Mouse (Mus musculus): ENCODE data around the gene Swap70. TPM values are rescaled to one million over a fixed set of nuclear protein-coding genes. Genes with fewer than 3 reads are reported as not detected.

Gene Swap70
- total and polyA plus RNA-seq, 3 experiments: 18.3 to 23.3 TPM; not detected in 1

GRCm38 (mm10) chr7:110282797-110283196 is 61.3 kb downstream of the Swap70 start:
- no peaks in the 10 kb centered on the region for H3K9me3 ChIP-seq (replicated peaks; ENCODE audit: insufficient read depth, low read length)
- H3K36me3 ChIP-seq (ENCODE audit: control insufficient read depth in 1 of 2, insufficient read depth in 2 of 2, low read length in 2 of 2): peaks cover 0 to 2% of the 10 kb centered on the region in 2 experiments; a peak in 1 of 4 replicates
- TF ChIP-seq POLR2A (IDR thresholded peaks at IDR 0.05; ENCODE audit: control insufficient read depth in 1 of 2, insufficient read depth in 1 of 2, low read depth in 1 of 2, low read length in 2 of 2, poor library complexity in 1 of 2) (no peak), CHD1 (IDR thresholded peaks at IDR 0.05; ENCODE audit: low read depth, low read length) (no peak), USF2 (IDR thresholded peaks at IDR 0.05; ENCODE audit: borderline replicate concordance in 1 of 2, insufficient read depth in 1 of 2, low read depth in 1 of 2, low read length in 2 of 2) (no peak), TBP (IDR thresholded peaks at IDR 0.05; ENCODE audit: low read depth, low read length) (no peak), E2F4 (IDR thresholded peaks at IDR 0.05; ENCODE audit: borderline replicate concordance, low read depth, low read length) (no peak), NELFE (IDR thresholded peaks at IDR 0.05; ENCODE audit: low read depth, low read length) (no peak)
- no peaks in the 10 kb centered on the region for H3K27me3 ChIP-seq (ENCODE audit: control insufficient read depth in 1 of 2, insufficient read depth in 2 of 2, low read length in 2 of 2)
- H3K27ac ChIP-seq (ENCODE audit: control insufficient read depth, low read depth, low read length): no peak overlapping the region
- no peak for DNase-seq (ENCODE audit: low read depth, low spot score)
- peaks cover 0 to 5% of the 10 kb centered on the region in 2 experiments; a peak in 1 of 4 replicates for H3K4me1 ChIP-seq (ENCODE audit: control insufficient read depth in 1 of 2, insufficient read depth in 2 of 2, low read length in 2 of 2)
- no peak overlapping the region for H3K9ac ChIP-seq (ENCODE audit: control insufficient read depth, low read depth, low read length, poor library complexity, severe bottlenecking)
- H3K4me3 ChIP-seq (ENCODE audit: control insufficient read depth in 1 of 2, insufficient read depth in 1 of 2, low read depth in 2 of 2, low read length in 2 of 2): no peak overlapping the region
- H3K79me2 ChIP-seq (ENCODE audit: control insufficient read depth, insufficient read depth, low read length, poor library complexity): no peaks in the 10 kb centered on the region

DNA sequence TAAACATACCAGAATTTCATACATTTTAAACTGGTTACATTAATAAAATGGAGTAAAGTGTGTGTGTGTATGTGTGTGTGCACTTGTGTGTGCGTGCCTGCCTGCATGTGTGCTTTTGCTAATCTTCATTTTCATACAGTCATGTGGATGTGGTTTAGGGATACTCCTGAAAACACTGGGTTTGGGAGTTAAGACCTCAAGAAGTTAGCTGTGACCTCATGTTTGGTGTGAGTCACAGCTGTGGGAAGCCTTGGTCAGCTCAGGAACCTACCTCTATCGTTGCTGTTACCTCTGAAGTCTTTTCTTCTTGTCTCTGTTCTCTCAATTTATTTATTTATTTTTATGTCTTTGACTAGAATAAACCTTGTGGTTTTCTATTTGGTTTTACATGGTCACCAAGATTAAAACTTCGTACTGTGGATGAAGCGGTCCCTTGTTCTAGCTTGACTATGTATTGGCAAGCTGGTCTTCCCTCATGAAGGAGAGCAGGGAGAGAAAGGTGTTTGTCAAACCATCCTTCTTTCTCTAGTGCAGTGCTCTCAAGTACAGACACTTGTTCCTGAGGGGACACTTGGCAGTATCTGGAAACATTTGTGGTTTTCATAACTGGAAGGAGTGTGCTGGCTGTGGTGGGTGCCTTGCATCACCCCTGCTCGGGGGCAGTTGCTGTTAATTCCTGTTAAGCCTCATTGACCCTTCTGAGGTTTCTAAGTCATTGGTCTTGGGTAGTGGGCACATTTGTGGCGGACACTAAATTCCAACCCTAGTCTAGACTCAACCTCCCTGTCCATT is 62.2 kb downstream of the Swap70 start:
- Histone ChIP-seq H3K9ac (ENCODE audit: control insufficient read depth, low read depth, low read length, poor library complexity, severe bottlenecking) (no peak overlapping the region), H3K27ac (ENCODE audit: control insufficient read depth, low read depth, low read length) (no peak overlapping the region), H3K27me3 (ENCODE audit: control insufficient read depth in 1 of 2, insufficient read depth in 2 of 2, low read length in 2 of 2) (no peaks in the 10 kb centered on the region), H3K4me3 (ENCODE audit: control insufficient read depth in 1 of 2, insufficient read depth in 1 of 2, low read depth in 2 of 2, low read length in 2 of 2) (no peak overlapping the region), H3K4me1 (ENCODE audit: control insufficient read depth in 1 of 2, insufficient read depth in 2 of 2, low read length in 2 of 2) (peaks cover 0 to 5% of the 10 kb centered on the region in 2 experiments; a peak in 1 of 4 replicates), H3K9me3 (replicated peaks; ENCODE audit: insufficient read depth, low read length) (no peaks in the 10 kb centered on the region), H3K36me3 (ENCODE audit: control insufficient read depth in 1 of 2, insufficient read depth in 2 of 2, low read length in 2 of 2) (peaks cover 0 to 2% of the 10 kb centered on the region in 2 experiments; a peak in 1 of 4 replicates), H3K79me2 (ENCODE audit: control insufficient read depth, insufficient read depth, low read length, poor library complexity) (no peaks in the 10 kb centered on the region)
- DNase-seq (ENCODE audit: low read depth, low spot score): no peak
- no peak for TF ChIP-seq MEF2A (IDR thresholded peaks at IDR 0.05; ENCODE audit: extremely low read depth, insufficient replicate concordance, low read depth, low read length, poor library complexity, severe bottlenecking)

- no peaks in the 10 kb centered on the region for H3K9me3 ChIP-seq (replicated peaks; ENCODE audit: insufficient read depth, low read length)
- no peaks in the 10 kb centered on the region for H3K27me3 ChIP-seq (ENCODE audit: control insufficient read depth in 1 of 2, insufficient read depth in 2 of 2, low read length in 2 of 2)
- H3K9ac ChIP-seq (ENCODE audit: control insufficient read depth, low read depth, low read length, poor library complexity, severe bottlenecking): no peak overlapping the region
- no peaks in the 10 kb centered on the region for H3K79me2 ChIP-seq (ENCODE audit: control insufficient read depth, insufficient read depth, low read length, poor library complexity)
- TF ChIP-seq USF2 (IDR thresholded peaks at IDR 0.05; ENCODE audit: borderline replicate concordance in 1 of 2, insufficient read depth in 1 of 2, low read depth in 1 of 2, low read length in 2 of 2) (no peak), MAFK (IDR thresholded peaks at IDR 0.05; ENCODE audit: borderline replicate concordance, low read depth, low read length) (no peak), TBP (IDR thresholded peaks at IDR 0.05; ENCODE audit: low read depth, low read length) (no peak), ZC3H11A (IDR thresholded peaks at IDR 0.05; ENCODE audit: low read depth, low read length) (no peak), BHLHE40 (IDR thresholded peaks at IDR 0.05; ENCODE audit: borderline replicate concordance, low read depth, low read length) (no peak), UBTF (IDR thresholded peaks at IDR 0.05; ENCODE audit: borderline replicate concordance, insufficient read depth, low read depth, low read length) (no peak), NRF1 (IDR thresholded peaks at IDR 0.05; ENCODE audit: insufficient read depth, low read depth, low read length, poor library complexity, severe bottlenecking) (no peak), RCOR1 (IDR thresholded peaks at IDR 0.05; ENCODE audit: low read depth, low read length) (no peak), MYC (IDR thresholded peaks at IDR 0.05; ENCODE audit: low read depth, low read length) (no peak), CHD1 (IDR thresholded peaks at IDR 0.05; ENCODE audit: low read depth, low read length) (no peak), ZNF384 (IDR thresholded peaks at IDR 0.05; ENCODE audit: low read depth, low read length) (no peak), KAT2A (conservative IDR thresholded peaks at IDR 0.05; ENCODE audit: low read depth, low read length) (no peak), E2F4 (IDR thresholded peaks at IDR 0.05; ENCODE audit: borderline replicate concordance, low read depth, low read length) (no peak), MXI1 (IDR thresholded peaks at IDR 0.05; ENCODE audit: low read depth, low read length) (no peak), NELFE (IDR thresholded peaks at IDR 0.05; ENCODE audit: low read depth, low read length) (no peak), MEF2A (IDR thresholded peaks at IDR 0.05; ENCODE audit: extremely low read depth, insufficient replicate concordance, low read depth, low read length, poor library complexity, severe bottlenecking) (no peak), JUND (IDR thresholded peaks at IDR 0.05; ENCODE audit: low read depth, low read length) (no peak), TAL1 (IDR thresholded peaks at IDR 0.05; ENCODE audit: low read length) (no peak)
- DNase-seq (ENCODE audit: low read depth, low spot score): no peak
- no peak overlapping the region for H3K27ac ChIP-seq (ENCODE audit: control insufficient read depth, low read depth, low read length)
- peaks cover 0 to 5% of the 10 kb centered on the region in 2 experiments; a peak in 1 of 4 replicates for H3K4me1 ChIP-seq (ENCODE audit: control insufficient read depth in 1 of 2, insufficient read depth in 2 of 2, low read length in 2 of 2)
- H3K4me3 ChIP-seq (ENCODE audit: control insufficient read depth in 1 of 2, insufficient read depth in 1 of 2, low read depth in 2 of 2, low read length in 2 of 2): no peak overlapping the region
- peaks cover 0 to 2% of the 10 kb centered on the region in 2 experiments; a peak in 1 of 4 replicates for H3K36me3 ChIP-seq (ENCODE audit: control insufficient read depth in 1 of 2, insufficient read depth in 2 of 2, low read length in 2 of 2)
Measured at GRCm38 (mm10) chr7:110285076-110285848, 63.8 kb downstream of the Swap70 start.
